Mouse (Mus musculus) forebrain, embryonic 16.5 days (tissue): ENCODE measurements around the gene Tspan13. TPM values are rescaled to one million over a fixed set of nuclear protein-coding genes. Genes with fewer than 3 reads are reported as not detected.

ENCODE experiments used
- ATAC-seq: fragments of 200-750 bp; cut with Nextera tagmentation; 2 replicates; pipeline ENCODE4 v1.8.0; 2017; ENCODE audit warnings: mild to moderate bottlenecking, moderate library complexity
- H3K27ac ChIP-seq: fragments of 300-500 bp; sonication (generic); 2 replicates; pipeline ENCODE4 v1.5.1; 2014; ENCODE audit warnings: low read length, control low read depth
- H3K27me3 ChIP-seq: fragments of 300-500 bp; sonication (generic); replicated peaks from 2 replicates; pipeline ENCODE4 v1.6.1; 2014; ENCODE audit warnings: low read length; ENCODE audit not compliant: control insufficient read depth, insufficient read depth
- H3K36me3 ChIP-seq: fragments of 300-500 bp; sonication (generic); 2 replicates; pipeline ENCODE4 v1.6.1; 2014; ENCODE audit not compliant: control insufficient read depth, insufficient read depth
- H3K4me1 ChIP-seq: fragments of 300-500 bp; sonication (generic); replicated peaks from 2 replicates; pipeline ENCODE4 v1.6.1; 2014; ENCODE audit warnings: low read length; ENCODE audit not compliant: control insufficient read depth, insufficient read depth
- H3K4me2 ChIP-seq: fragments of 300-500 bp; sonication (generic); 2 replicates; pipeline ENCODE4 v1.6.1; 2014; ENCODE audit warnings: mild to moderate bottlenecking, low read length, control low read depth
- H3K4me3 ChIP-seq: fragments of 300-500 bp; sonication (generic); replicated peaks from 2 replicates; pipeline ENCODE4 v1.5.1; 2014; ENCODE audit warnings: mild to moderate bottlenecking, low read length, control low read depth
- H3K9ac ChIP-seq: fragments of 300-500 bp; sonication (generic); replicated peaks from 2 replicates; pipeline ENCODE4 v1.6.1; 2014; ENCODE audit warnings: low read depth, low read length, control low read depth
- H3K9me3 ChIP-seq: fragments of 300-500 bp; sonication (generic); 2 replicates; pipeline ENCODE4 v1.6.1; 2016; ENCODE audit warnings: low read length; ENCODE audit not compliant: control insufficient read depth
- WGBS: fragments of 180-500 bp; shearing (Covaris S2); extraction: QIAGEN DNeasy Blood & Tissue Kit; methylation state at CpG from one replicate; pipeline ENCODE4 v1.1.7; 2014; 5-methylcytosine and 5-hydroxymethylcytosine counted together
- polyA plus RNA-seq: library from polyadenylated mRNA; unstranded; fragments of >200 nt; fragmentation: Nextera tagmentation; extraction: Ambion mirVana; gene quantifications from 2 replicates; pipeline ENCODE4 v1.2.1, GENCODE M21; 2015

Gene Tspan13
- 295 and 340 TPM in 2 replicates for polyA plus RNA-seq

- 0% methylated on average over 35 of the region's 35 CpGs for WGBS
- Histone ChIP-seq H3K4me1 (peaks cover 15% of the 10 kb centered on the region), H3K27ac (peak within 1 kb of the TSS; percentile 93), H3K9me3 (no peaks in the 10 kb centered on the region), H3K4me3 (peak within 1 kb of the TSS; percentile 73), H3K27me3 (no peaks in the 10 kb centered on the region), H3K9ac (peak within 1 kb of the TSS; percentile 100), H3K4me2 (peak within 1 kb of the TSS; percentile 77), H3K36me3 (no peaks in the 10 kb centered on the region)
- ATAC-seq, result peak; percentile 98
Observed at GRCm38 (mm10) chr12:36042348-36042778, at the start of gene Tspan13. Gene Tspan13 (minus strand): TSS chr12:36042500.

- H3K4me1 ChIP-seq, result peaks cover 2% of the 10 kb centered on the region; the same call in 1 of the 2 replicates
- H3K4me2 ChIP-seq, result no peak overlapping the region
- no peak for ATAC-seq
- no peak overlapping the region for H3K27ac ChIP-seq
- H3K9me3 ChIP-seq, result no peaks in the 10 kb centered on the region
- WGBS, result 90% methylated on average over 10 of the region's 10 CpGs
- H3K36me3 ChIP-seq, result peaks cover 15% of the 10 kb centered on the region
- no peaks in the 10 kb centered on the region for H3K27me3 ChIP-seq
- H3K4me3 ChIP-seq, result no peak overlapping the region
- H3K9ac ChIP-seq, result no peak overlapping the region
Observed at GRCm38 (mm10) chr12:36091964-36092363, 49.7 kb upstream of the Tspan13 start.

GRCm38 (mm10) chr12:36089221-36089620 is 46.9 kb upstream of the Tspan13 start:
- Histone ChIP-seq H3K27me3 (no peaks in the 10 kb centered on the region), H3K36me3 (peaks cover 15% of the 10 kb centered on the region), H3K27ac (no peak overlapping the region), H3K4me2 (no peak overlapping the region), H3K4me3 (no peak overlapping the region), H3K4me1 (peaks cover 2% of the 10 kb centered on the region; the same call in 1 of the 2 replicates), H3K9me3 (no peaks in the 10 kb centered on the region), H3K9ac (no peak overlapping the region)
- ATAC-seq, result no peak
- WGBS, result 22% methylated on average over 6 of the region's 6 CpGs

- Histone ChIP-seq H3K36me3 (peaks cover 15% of the 10 kb centered on the region), H3K27ac (no peak overlapping the region), H3K27me3 (no peaks in the 10 kb centered on the region), H3K9me3 (no peaks in the 10 kb centered on the region), H3K4me3 (no peak overlapping the region), H3K9ac (no peak overlapping the region), H3K4me1 (peaks cover 2% of the 10 kb centered on the region; the same call in 1 of the 2 replicates), H3K4me2 (no peak overlapping the region)
- 88% methylated on average over 1 of the region's 1 CpGs for WGBS
- no peak for ATAC-seq
Observed at GRCm38 (mm10) chr12:36088804-36089203, 46.5 kb upstream of the Tspan13 start.

- ATAC-seq, result no peak
- no peaks in the 10 kb centered on the region for H3K27me3 ChIP-seq
- H3K27ac ChIP-seq, result no peak overlapping the region
Observed at GRCm38 (mm10) chr12:36085380-36085779, 43.1 kb upstream of the Tspan13 start.

GRCm38 (mm10) chr12:36078101-36078899 is 36.0 kb upstream of the Tspan13 start:
- no peak for ATAC-seq
- Histone ChIP-seq H3K36me3 (no peaks in the 10 kb centered on the region), H3K27ac (no peak overlapping the region), H3K4me1 (no peaks in the 10 kb centered on the region), H3K9me3 (no peaks in the 10 kb centered on the region), H3K9ac (no peak overlapping the region), H3K4me3 (no peak overlapping the region), H3K27me3 (no peaks in the 10 kb centered on the region), H3K4me2 (no peak overlapping the region)
- 83% methylated on average over 4 of the region's 4 CpGs for WGBS

More at GRCm38 (mm10) chr12:36085380-36085779, 43.1 kb upstream of the Tspan13 start:
- Histone ChIP-seq H3K9ac (no peak overlapping the region), H3K4me1 (no peaks in the 10 kb centered on the region; the same call in 1 of the 2 replicates), H3K4me3 (no peak overlapping the region), H3K4me2 (no peak overlapping the region), H3K9me3 (no peaks in the 10 kb centered on the region), H3K36me3 (no peaks in the 10 kb centered on the region)
- 96% methylated on average over 2 of the region's 2 CpGs for WGBS

GRCm38 (mm10) chr12:36072860-36073259 is 30.6 kb upstream of the Tspan13 start:
- H3K4me2 ChIP-seq, result no peak overlapping the region
- WGBS, result 9% methylated on average over 5 of the region's 5 CpGs
- no peaks in the 10 kb centered on the region for H3K36me3 ChIP-seq
- no peak overlapping the region for H3K4me3 ChIP-seq
- no peak for ATAC-seq
- H3K27me3 ChIP-seq, result no peaks in the 10 kb centered on the region
- H3K4me1 ChIP-seq, result no peaks in the 10 kb centered on the region
- H3K27ac ChIP-seq, result no peak overlapping the region
- no peak overlapping the region for H3K9ac ChIP-seq
- H3K9me3 ChIP-seq, result no peaks in the 10 kb centered on the region

GRCm38 (mm10) chr12:36070231-36070630 is 27.9 kb upstream of the Tspan13 start:
- Histone ChIP-seq H3K27me3 (no peaks in the 10 kb centered on the region), H3K9me3 (no peaks in the 10 kb centered on the region), H3K27ac (no peak overlapping the region), H3K4me2 (no peak overlapping the region), H3K4me1 (no peaks in the 10 kb centered on the region), H3K4me3 (no peak overlapping the region), H3K9ac (no peak overlapping the region), H3K36me3 (no peaks in the 10 kb centered on the region)
- no peak for ATAC-seq
- 91% methylated on average over 4 of the region's 4 CpGs for WGBS

- Histone ChIP-seq H3K4me3 (no peak overlapping the region), H3K9ac (no peak overlapping the region), H3K27ac (no peak overlapping the region), H3K36me3 (no peaks in the 10 kb centered on the region), H3K4me1 (no peaks in the 10 kb centered on the region), H3K4me2 (no peak overlapping the region), H3K9me3 (no peaks in the 10 kb centered on the region), H3K27me3 (no peaks in the 10 kb centered on the region)
- ATAC-seq, result no peak
- WGBS, result 96% methylated on average over 2 of the region's 2 CpGs
Observed at GRCm38 (mm10) chr12:36067538-36067937, 25.2 kb upstream of the Tspan13 start.
